Mouse (Mus musculus): ENCODE results near the gene Cmbl. TPM values are rescaled to one million over a fixed set of nuclear protein-coding genes. Genes with fewer than 3 reads are reported as not detected.

The Cmbl gene
- polyA plus RNA-seq, 1 experiment from 2014 or later, result 6.5 TPM

DNA sequence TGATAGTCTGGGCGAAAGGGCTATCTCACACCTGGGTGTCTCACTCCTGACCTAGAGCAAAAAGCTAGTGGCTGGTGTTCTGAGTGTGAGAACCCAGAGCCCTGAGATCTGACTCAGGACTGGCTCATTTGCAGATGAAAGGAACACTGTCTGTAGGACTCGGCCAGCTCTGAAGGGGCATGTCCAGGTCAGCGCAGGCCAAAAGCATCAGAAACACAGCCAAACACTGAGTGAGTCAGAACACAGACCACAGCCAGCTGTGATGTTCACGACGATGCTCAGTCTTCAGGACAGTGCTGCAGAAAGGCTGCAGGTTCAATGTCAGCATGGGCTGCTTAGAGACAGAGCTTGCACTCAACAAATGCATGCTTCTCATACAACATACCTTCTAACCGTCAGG is 3.8 kb upstream of the Cmbl start:
- H3K27me3 ChIP-seq (replicated peaks; ENCODE audit: control insufficient read depth, insufficient read depth, low read length), result no peaks in the 10 kb centered on the region
- H3K4me3 ChIP-seq (ENCODE audit: low read depth, low read length), result no peak overlapping the region
- DNase-seq (ENCODE audit: low spot score) (no peak), ATAC-seq (no peak)
- no peaks in the 10 kb centered on the region for H3K4me1 ChIP-seq (ENCODE audit: control insufficient read depth, insufficient read depth, low read length)
- H3K27ac ChIP-seq (ENCODE audit: low read depth, low read length), result no peak overlapping the region
- WGBS, result 84% methylated on average over 6 of the region's 6 CpGs
- H3K36me3 ChIP-seq (ENCODE audit: control insufficient read depth, insufficient read depth, low read length), result no peaks in the 10 kb centered on the region
- H3K9me3 ChIP-seq (replicated peaks; ENCODE audit: control insufficient read depth, low read length), result no peaks in the 10 kb centered on the region
- no peak overlapping the region for H3K9ac ChIP-seq (ENCODE audit: low read length)
- H3K4me2 ChIP-seq (ENCODE audit: low read length), result no peak overlapping the region

DNA sequence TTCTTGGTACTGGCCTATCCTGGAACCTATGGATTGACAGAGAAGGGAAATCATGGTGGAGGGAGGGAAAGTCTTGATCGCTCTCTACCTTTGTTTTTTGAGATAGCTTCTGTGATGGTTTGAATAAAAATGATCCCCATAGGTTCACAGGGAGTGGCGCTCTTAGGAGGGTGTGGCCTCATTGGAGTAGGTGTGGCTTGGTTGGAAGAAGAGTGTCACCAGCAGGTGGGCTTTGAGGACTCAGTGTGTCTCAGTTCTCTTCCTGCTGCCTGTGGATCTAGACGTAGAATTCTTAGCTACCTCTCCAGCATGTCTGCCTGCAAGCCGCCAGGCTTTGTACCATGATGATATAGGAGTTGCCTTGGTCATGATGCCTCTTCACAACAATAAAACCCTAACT is 3.2 kb upstream of the Cmbl start:
- WGBS, result 95% methylated on average over 4 of the region's 4 CpGs
- Histone ChIP-seq H3K4me2 (ENCODE audit: low read length) (no peak overlapping the region), H3K9me3 (replicated peaks; ENCODE audit: control insufficient read depth, low read length) (no peaks in the 10 kb centered on the region), H3K36me3 (ENCODE audit: control insufficient read depth, insufficient read depth, low read length) (no peaks in the 10 kb centered on the region), H3K4me1 (ENCODE audit: control insufficient read depth, insufficient read depth, low read length) (no peaks in the 10 kb centered on the region), H3K4me3 (ENCODE audit: low read depth, low read length) (no peak overlapping the region), H3K27ac (ENCODE audit: low read depth, low read length) (no peak overlapping the region), H3K27me3 (replicated peaks; ENCODE audit: control insufficient read depth, insufficient read depth, low read length) (no peaks in the 10 kb centered on the region), H3K9ac (ENCODE audit: low read length) (no peak overlapping the region)
- ATAC-seq (no peak), DNase-seq (ENCODE audit: low spot score) (no peak)

DNA sequence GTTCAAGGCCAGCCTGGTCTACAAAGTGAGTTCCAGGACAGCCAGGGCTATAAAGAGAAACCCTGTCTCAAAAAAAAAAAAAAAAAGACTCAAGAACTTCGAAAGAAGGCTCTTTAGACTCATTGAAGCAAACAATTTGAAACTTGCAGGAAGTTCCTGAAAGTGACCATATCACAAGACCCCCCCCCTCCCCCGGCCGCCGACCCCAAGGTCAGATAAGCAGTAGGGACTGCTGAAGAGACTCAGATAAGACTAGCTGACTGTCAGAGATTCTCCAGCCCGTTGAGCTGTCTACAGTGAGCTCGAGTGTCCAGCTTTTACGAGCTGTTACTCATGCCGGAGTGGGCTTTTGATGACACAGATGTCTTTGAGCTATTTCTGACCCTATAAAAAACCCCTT is 2.3 kb upstream of the Cmbl start:
- no peak for DNase-seq (ENCODE audit: low spot score)
- ATAC-seq, result no peak

DNA sequence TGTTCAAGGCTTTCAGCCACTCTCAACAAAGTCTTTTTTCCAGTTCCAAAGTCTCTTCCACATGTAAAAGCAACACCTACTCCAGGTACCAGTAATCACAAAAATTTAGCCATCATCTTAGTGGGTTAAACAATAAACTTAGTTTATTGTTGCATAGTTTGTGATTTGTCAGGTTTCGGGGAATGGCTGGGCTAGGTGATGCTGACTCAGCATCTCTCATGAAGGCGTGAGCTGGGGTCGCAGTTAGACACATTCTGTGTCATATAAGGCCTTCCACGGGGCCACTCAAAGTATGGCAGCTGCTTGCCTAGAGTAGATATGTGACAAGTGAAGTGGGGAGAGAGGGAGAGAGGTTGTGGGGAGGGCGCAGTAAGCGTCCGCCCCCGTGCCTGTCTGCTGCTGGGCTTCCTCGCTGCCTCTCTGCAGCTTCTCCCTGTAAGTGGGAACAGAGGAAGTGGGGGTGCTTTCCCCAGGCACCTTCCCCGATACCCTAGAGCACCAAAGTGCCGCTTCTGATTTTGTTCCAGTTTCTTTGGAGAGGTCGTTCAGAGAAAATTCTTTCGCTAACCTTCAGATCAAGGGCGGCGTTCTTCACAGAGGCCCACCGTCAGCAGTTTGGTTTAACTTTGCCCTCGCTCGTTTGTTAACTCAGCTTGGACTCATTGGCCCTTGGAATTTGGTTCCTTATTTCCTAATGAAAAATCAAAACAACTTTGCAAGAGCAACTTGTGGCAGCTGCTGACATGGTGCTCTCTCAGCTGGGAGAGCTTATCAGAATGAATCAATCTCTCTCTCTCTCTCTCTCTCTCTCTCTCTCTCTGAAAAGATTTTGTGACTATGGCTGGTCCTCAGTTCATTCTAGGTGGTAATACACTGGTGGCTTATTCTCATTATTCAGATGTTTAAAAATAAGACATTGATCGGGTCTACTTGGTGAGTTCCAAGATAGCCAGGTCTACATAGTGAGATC is 1.3 kb upstream of the Cmbl start:
- Histone ChIP-seq H3K27me3 (replicated peaks; ENCODE audit: control insufficient read depth, insufficient read depth, low read length) (no peaks in the 10 kb centered on the region), H3K9me3 (replicated peaks; ENCODE audit: control insufficient read depth, low read length) (no peaks in the 10 kb centered on the region), H3K27ac (ENCODE audit: low read depth, low read length) (no peak overlapping the region), H3K4me1 (ENCODE audit: control insufficient read depth, insufficient read depth, low read length) (no peaks in the 10 kb centered on the region), H3K4me3 (ENCODE audit: low read depth, low read length) (no peak overlapping the region), H3K9ac (ENCODE audit: low read length) (no peak overlapping the region), H3K36me3 (ENCODE audit: control insufficient read depth, insufficient read depth, low read length) (no peaks in the 10 kb centered on the region), H3K4me2 (ENCODE audit: low read length) (no peak overlapping the region)
- DNase-seq (ENCODE audit: low spot score) (no peak), ATAC-seq (no peak)
- 75% methylated on average over 19 of the region's 19 CpGs for WGBS

More for the DNA sequence above, 2.3 kb upstream of the Cmbl start:
- no peak overlapping the region for H3K27ac ChIP-seq (ENCODE audit: low read depth, low read length)
- H3K4me3 ChIP-seq (ENCODE audit: low read depth, low read length), result no peak overlapping the region
- no peak overlapping the region for H3K4me2 ChIP-seq (ENCODE audit: low read length)
- 92% methylated on average over 8 of the region's 8 CpGs for WGBS
- H3K36me3 ChIP-seq (ENCODE audit: control insufficient read depth, insufficient read depth, low read length), result no peaks in the 10 kb centered on the region
- H3K9ac ChIP-seq (ENCODE audit: low read length), result no peak overlapping the region
- H3K9me3 ChIP-seq (replicated peaks; ENCODE audit: control insufficient read depth, low read length), result no peaks in the 10 kb centered on the region
- no peaks in the 10 kb centered on the region for H3K27me3 ChIP-seq (replicated peaks; ENCODE audit: control insufficient read depth, insufficient read depth, low read length)
- H3K4me1 ChIP-seq (ENCODE audit: control insufficient read depth, insufficient read depth, low read length), result no peaks in the 10 kb centered on the region

DNA sequence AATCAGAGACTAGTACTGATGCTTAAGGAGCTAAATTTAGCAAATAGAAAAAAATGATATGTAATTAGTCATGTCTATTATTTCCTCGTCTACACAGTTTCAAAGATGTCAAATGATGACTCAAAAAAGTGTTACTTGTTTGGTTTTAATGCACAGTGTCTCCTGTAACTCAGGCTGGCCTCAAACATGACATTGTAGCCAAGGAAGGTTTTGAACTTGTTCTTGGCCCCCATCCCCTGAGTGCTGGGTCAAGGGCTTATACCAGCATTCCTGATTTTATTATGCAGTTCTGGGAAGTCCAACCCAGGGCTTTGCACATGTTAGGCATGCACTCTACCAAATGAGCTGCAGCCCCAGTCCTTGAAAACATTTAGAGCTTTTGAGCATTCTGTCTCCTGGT is 597 bp downstream of the Cmbl start:
- H3K9me3 ChIP-seq (replicated peaks; ENCODE audit: control insufficient read depth, low read length), result no peaks in the 10 kb centered on the region
- ATAC-seq (no peak), DNase-seq (ENCODE audit: low spot score) (no peak)
- H3K27ac ChIP-seq (ENCODE audit: low read depth, low read length), result no peak overlapping the region
- WGBS, result 81% methylated on average over 1 of the region's 1 CpGs
- no peak overlapping the region for H3K4me3 ChIP-seq (ENCODE audit: low read depth, low read length)
- no peak overlapping the region for H3K4me2 ChIP-seq (ENCODE audit: low read length)
- H3K27me3 ChIP-seq (replicated peaks; ENCODE audit: control insufficient read depth, insufficient read depth, low read length), result no peaks in the 10 kb centered on the region
- H3K36me3 ChIP-seq (ENCODE audit: control insufficient read depth, insufficient read depth, low read length), result no peaks in the 10 kb centered on the region
- no peak overlapping the region for H3K9ac ChIP-seq (ENCODE audit: low read length)
- no peaks in the 10 kb centered on the region for H3K4me1 ChIP-seq (ENCODE audit: control insufficient read depth, insufficient read depth, low read length)

DNA sequence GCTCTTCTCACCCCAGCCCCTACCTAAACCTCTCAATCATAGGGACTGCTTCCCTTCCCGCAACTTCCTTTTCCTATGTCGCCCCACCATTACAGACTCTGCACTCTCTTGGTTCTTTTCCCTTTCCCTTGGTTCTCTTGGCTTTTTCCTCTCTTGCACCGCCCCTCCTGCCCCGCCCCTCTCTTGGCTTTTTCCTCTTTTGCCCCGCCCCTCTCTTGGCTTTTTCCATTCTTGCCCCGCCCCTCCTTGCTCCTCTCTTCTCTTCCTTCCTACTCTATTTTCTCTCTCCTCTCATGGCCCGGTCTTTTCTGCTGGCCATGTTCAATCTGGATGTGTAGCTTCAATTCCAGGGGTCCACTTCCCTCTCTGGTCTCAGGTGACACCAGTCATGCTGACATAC is 2.2 kb downstream of the Cmbl start:
- H3K27me3 ChIP-seq (replicated peaks; ENCODE audit: control insufficient read depth, insufficient read depth, low read length), result no peaks in the 10 kb centered on the region
- 65% methylated on average over 7 of the region's 7 CpGs for WGBS
- H3K4me3 ChIP-seq (ENCODE audit: low read depth, low read length), result no peak overlapping the region
- H3K4me1 ChIP-seq (ENCODE audit: control insufficient read depth, insufficient read depth, low read length), result no peaks in the 10 kb centered on the region
- DNase-seq (ENCODE audit: low spot score) (no peak), ATAC-seq (no peak)
- no peak overlapping the region for H3K4me2 ChIP-seq (ENCODE audit: low read length)
- no peak overlapping the region for H3K9ac ChIP-seq (ENCODE audit: low read length)
- no peaks in the 10 kb centered on the region for H3K36me3 ChIP-seq (ENCODE audit: control insufficient read depth, insufficient read depth, low read length)
- no peak overlapping the region for H3K27ac ChIP-seq (ENCODE audit: low read depth, low read length)
- H3K9me3 ChIP-seq (replicated peaks; ENCODE audit: control insufficient read depth, low read length), result no peaks in the 10 kb centered on the region

DNA sequence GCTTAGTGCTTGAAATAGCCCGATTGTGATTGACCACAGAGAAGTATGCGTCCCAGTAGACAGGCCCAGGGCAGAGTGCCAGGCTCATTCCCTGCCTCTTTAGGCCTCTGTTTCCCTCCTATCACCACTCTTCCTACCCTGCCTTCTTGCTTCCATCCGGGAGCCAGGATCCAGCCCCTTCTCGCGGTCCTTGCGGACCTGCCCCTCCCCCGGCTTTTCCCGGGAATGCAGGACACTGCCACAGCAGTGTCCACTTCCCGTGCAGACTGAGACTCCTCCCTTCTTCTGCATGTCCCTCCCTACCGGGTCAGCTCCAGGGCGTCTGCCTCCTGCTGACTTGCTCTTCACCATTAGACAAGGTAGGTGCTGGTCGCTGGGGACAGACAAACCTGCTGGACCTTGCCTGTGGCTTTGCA is 3.4 kb downstream of the Cmbl start:
- H3K36me3 ChIP-seq (ENCODE audit: control insufficient read depth, insufficient read depth, low read length), result no peaks in the 10 kb centered on the region
- no peaks in the 10 kb centered on the region for H3K9me3 ChIP-seq (replicated peaks; ENCODE audit: control insufficient read depth, low read length)
- H3K27me3 ChIP-seq (replicated peaks; ENCODE audit: control insufficient read depth, insufficient read depth, low read length), result no peaks in the 10 kb centered on the region
- H3K4me2 ChIP-seq (ENCODE audit: low read length), result no peak overlapping the region
- H3K4me1 ChIP-seq (ENCODE audit: control insufficient read depth, insufficient read depth, low read length), result no peaks in the 10 kb centered on the region
- no peak for DNase-seq (ENCODE audit: low spot score)
- no peak overlapping the region for H3K9ac ChIP-seq (ENCODE audit: low read length)
- H3K27ac ChIP-seq (ENCODE audit: low read depth, low read length), result no peak overlapping the region
- ATAC-seq, result no peak
- WGBS, result 26% methylated on average over 12 of the region's 12 CpGs
- H3K4me3 ChIP-seq (ENCODE audit: low read depth, low read length), result no peak overlapping the region

DNA sequence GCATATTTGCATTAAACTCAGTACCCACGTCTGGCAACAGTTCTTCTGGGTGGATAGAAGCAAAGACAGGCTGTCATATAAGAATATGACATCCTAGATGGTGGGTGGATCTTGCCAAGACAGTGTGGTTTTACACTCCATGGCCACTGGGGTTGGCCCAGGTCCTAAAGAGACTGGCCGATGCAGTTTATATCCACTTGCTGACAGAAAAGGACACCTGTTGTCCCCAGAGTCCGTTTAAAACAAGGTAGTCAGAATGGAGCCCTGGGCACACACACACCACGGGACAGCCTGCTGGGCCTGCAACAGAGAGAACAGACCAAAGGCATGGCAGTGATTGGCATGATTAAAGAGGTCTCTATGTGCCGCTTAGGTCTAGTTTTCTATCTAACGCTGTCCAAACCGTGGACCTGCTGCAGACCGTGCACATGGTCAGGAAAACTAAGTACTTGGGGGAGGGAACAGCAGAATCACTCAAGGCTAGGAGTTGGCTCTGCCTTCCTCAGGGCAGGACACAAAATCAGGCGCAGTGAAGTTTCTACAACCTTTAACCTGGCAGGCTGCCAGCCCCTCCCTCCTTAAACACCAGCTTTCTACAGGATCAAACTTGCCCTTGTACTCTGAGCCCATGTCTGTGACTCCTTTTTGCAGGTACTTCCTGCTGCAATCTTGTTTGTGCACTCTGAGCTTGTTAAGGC is 4.3 kb downstream of the Cmbl start:
- no peak for DNase-seq (ENCODE audit: low spot score)
- no peak overlapping the region for H3K27ac ChIP-seq (ENCODE audit: low read depth, low read length)
- no peak overlapping the region for H3K4me2 ChIP-seq (ENCODE audit: low read length)
- no peaks in the 10 kb centered on the region for H3K36me3 ChIP-seq (ENCODE audit: control insufficient read depth, insufficient read depth, low read length)
- 72% methylated on average over 9 of the region's 9 CpGs for WGBS
- H3K4me3 ChIP-seq (ENCODE audit: low read depth, low read length), result no peak overlapping the region
- no peak overlapping the region for H3K9ac ChIP-seq (ENCODE audit: low read length)
- no peaks in the 10 kb centered on the region for H3K9me3 ChIP-seq (replicated peaks; ENCODE audit: control insufficient read depth, low read length)
- no peaks in the 10 kb centered on the region for H3K4me1 ChIP-seq (ENCODE audit: control insufficient read depth, insufficient read depth, low read length)
- no peak for ATAC-seq
- H3K27me3 ChIP-seq (replicated peaks; ENCODE audit: control insufficient read depth, insufficient read depth, low read length), result no peaks in the 10 kb centered on the region

DNA sequence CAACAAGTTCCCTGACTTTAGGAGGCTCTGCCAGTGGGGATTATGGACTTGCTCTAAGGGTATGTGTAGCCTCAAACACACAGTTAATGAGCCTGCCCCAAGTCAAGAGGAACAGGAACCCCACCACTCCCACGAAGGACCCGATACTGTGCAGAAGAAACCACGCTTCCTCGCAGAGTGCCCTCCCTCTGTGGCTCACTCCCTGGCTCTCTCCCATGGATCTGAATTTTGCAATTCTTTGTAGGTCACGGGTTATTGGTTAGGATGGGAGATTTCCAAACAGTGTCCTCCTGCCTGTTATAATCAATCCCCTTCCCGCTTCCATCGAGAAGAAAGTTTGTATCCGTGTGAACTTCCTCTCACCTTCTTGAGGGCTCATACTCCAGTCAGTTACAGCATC is 5.8 kb downstream of the Cmbl start:
- H3K27me3 ChIP-seq (replicated peaks; ENCODE audit: control insufficient read depth, insufficient read depth, low read length), result no peaks in the 10 kb centered on the region
- no peaks in the 10 kb centered on the region for H3K9me3 ChIP-seq (replicated peaks; ENCODE audit: control insufficient read depth, low read length)
- no peak overlapping the region for H3K27ac ChIP-seq (ENCODE audit: low read depth, low read length)
- H3K4me3 ChIP-seq (ENCODE audit: low read depth, low read length), result no peak overlapping the region
- ATAC-seq (no peak), DNase-seq (ENCODE audit: low spot score) (no peak)
- H3K36me3 ChIP-seq (ENCODE audit: control insufficient read depth, insufficient read depth, low read length), result no peaks in the 10 kb centered on the region
- no peak overlapping the region for H3K4me2 ChIP-seq (ENCODE audit: low read length)
- 91% methylated on average over 8 of the region's 8 CpGs for WGBS
- no peak overlapping the region for H3K9ac ChIP-seq (ENCODE audit: low read length)
- no peaks in the 10 kb centered on the region for H3K4me1 ChIP-seq (ENCODE audit: control insufficient read depth, insufficient read depth, low read length)

Measured in forebrain, embryonic 14.5 days (tissue).